Mouse (Mus musculus): ENCODE measurements around the gene Synj1.

- TF ChIP-seq SIN3A (IDR thresholded peaks at IDR 0.05; ENCODE audit: low read length), result no peak
- TF ChIP-seq CTCF (conservative IDR thresholded peaks at IDR 0.05 in 1 of 2, IDR thresholded peaks at IDR 0.05 in 1 of 2; ENCODE audit: low read depth in 2 of 2, low read length in 2 of 2), result no peak
- TF ChIP-seq POLR2A (IDR thresholded peaks at IDR 0.05; ENCODE audit: low read depth, low read length), result no peak
- TF ChIP-seq EP300 (IDR thresholded peaks at IDR 0.05; ENCODE audit: low read length), result no peak
- no peak for TF ChIP-seq RCOR1 (conservative IDR thresholded peaks at IDR 0.05; ENCODE audit: low read depth, low read length)
- no peak for TF ChIP-seq PAX5 (IDR thresholded peaks at IDR 0.05; ENCODE audit: low read length)
- no peak for TF ChIP-seq SMC3 (IDR thresholded peaks at IDR 0.05; ENCODE audit: low read depth, low read length)
- TF ChIP-seq ZC3H11A (IDR thresholded peaks at IDR 0.05; ENCODE audit: low read depth, low read length), result no peak
- TF ChIP-seq MYC (IDR thresholded peaks at IDR 0.05; ENCODE audit: low read depth, low read length), result no peak
- TF ChIP-seq USF1 (IDR thresholded peaks at IDR 0.05; ENCODE audit: low read depth, low read length), result no peak
- no peak for TF ChIP-seq NRF1 (IDR thresholded peaks at IDR 0.05; ENCODE audit: low read depth, low read length)
- no peak for TF ChIP-seq BHLHE40 (IDR thresholded peaks at IDR 0.05; ENCODE audit: low read depth, low read length)
- TF ChIP-seq ETS1 (conservative IDR thresholded peaks at IDR 0.05; ENCODE audit: low read depth, low read length), result no peak
These were observed 8.4 kb upstream of the Synj1 start for GRCm38 (mm10) chr16:91019476-91019875.
